Mouse (Mus musculus) hindbrain, embryonic 15.5 days (tissue): ENCODE data around the gene Ccnjl. TPM values are rescaled to one million over a fixed set of nuclear protein-coding genes. Genes with fewer than 3 reads are reported as not detected.

ENCODE experiments used
- polyA plus RNA-seq: library from polyadenylated mRNA; unstranded; fragments of >200 nt; fragmentation: Nextera tagmentation; extraction: Ambion mirVana; gene quantifications from 2 replicates; pipeline ENCODE4 v1.2.1, GENCODE M21; 2015

Ccnjl gene
- polyA plus RNA-seq, 1 experiment from 2014 or later, result 13.2 TPM

Other genes starting within 250 kb of the Ccnjl start
- 48.2 and 52.0 TPM in 2 replicates for gene Pttg1, start 102.5 kb upstream of the Ccnjl start, polyA plus RNA-seq
- 54.7 and 59.2 TPM in 2 replicates for gene Slu7, start 95.0 kb upstream of the Ccnjl start, polyA plus RNA-seq
- gene C1qtnf2, start 54.5 kb upstream of the Ccnjl start, polyA plus RNA-seq, result 13.6 and 15.6 TPM in 2 replicates
- 3.4 and 3.8 TPM in 2 replicates for gene 4933415A04Rik, start 58.3 kb downstream of the Ccnjl start, polyA plus RNA-seq
- not detected in 2 replicates for gene Fabp6, start 72.8 kb downstream of the Ccnjl start, polyA plus RNA-seq
- 26.8 and 31.5 TPM in 2 replicates for gene Pwwp2a, start 153.2 kb downstream of the Ccnjl start, polyA plus RNA-seq
- 77.9 and 80.4 TPM in 2 replicates for gene Ttc1, start 219.2 kb downstream of the Ccnjl start, polyA plus RNA-seq